Mouse (Mus musculus) liver, adult 2 months (tissue): Measurements from ENCODE around the gene Sypl2.

Source experiments
- CTCF ChIP-seq: fragments of 200-500 bp; IDR thresholded peaks from 2 replicates; pipeline ENCODE4 v1.5.1; 2011; ENCODE audit warnings: low read depth, low read length, control low read depth
- POLR2A ChIP-seq: fragments of 200-500 bp; IDR thresholded peaks from 2 replicates; pipeline ENCODE4 v1.6.1; 2011; ENCODE audit warnings: low read length, control low read depth; ENCODE audit not compliant: insufficient read depth; ENCODE audit errors: extremely low read depth

GRCm38 (mm10) chr3:108186098-108187047 lies 40.1 kb downstream of the Sypl2 start, which contains the start of gene Amigo1:
- no peak for TF ChIP-seq CTCF
- TF ChIP-seq POLR2A, result no peak
